Mouse (Mus musculus) G1E (cell line): ENCODE measurements at regions not wholly inside any gene's neighbourhood (a gene's known extent, or its start where the extent isn't known, plus 50 kb on each side); places are given as distances from the start of the nearest gene placed in this dataset.

Experiments
- ATAC-seq: 2 replicates; pipeline ENCODE4 v1.8.0; 2016; ENCODE audit warnings: mild to moderate bottlenecking; ENCODE audit not compliant: insufficient number of reproducible peaks, poor library complexity, low FRiP score, severe bottlenecking; ENCODE audit errors: extremely low read depth
- DNase-seq: peaks from one replicate; pipeline ENCODE4 v3.0.0; 2012; ENCODE audit warnings: low spot score
- H3K27me3 ChIP-seq: 2 replicates; pipeline ENCODE4 v1.6.1; 2012; ENCODE audit warnings: mild to moderate bottlenecking, low read length, inconsistent platforms; ENCODE audit not compliant: insufficient read depth
- H3K36me3 ChIP-seq: replicated peaks from 2 replicates; pipeline ENCODE3; 2012; ENCODE audit warnings: mild to moderate bottlenecking, inconsistent platforms
- H3K4me1 ChIP-seq: 2 replicates; pipeline ENCODE4 v1.6.1; 2012; ENCODE audit warnings: low read depth, low read length, inconsistent platforms, mixed read lengths; ENCODE audit not compliant: insufficient read depth
- H3K4me3 ChIP-seq: 2 replicates; pipeline ENCODE4 v1.5.1; 2012; ENCODE audit warnings: low read depth, mild to moderate bottlenecking, inconsistent platforms, low read length, moderate library complexity, mixed read lengths
- H3K9me3 ChIP-seq: replicated peaks from 2 replicates; pipeline ENCODE4 v1.6.1; 2012; ENCODE audit warnings: inconsistent platforms
- CTCF ChIP-seq: IDR thresholded peaks from 2 replicates; pipeline ENCODE4 v1.5.1; 2012; ENCODE audit warnings: low read depth, low read length, inconsistent platforms, mixed read lengths
- GATA1 ChIP-seq: IDR thresholded peaks from 2 replicates; pipeline ENCODE4 v1.6.1; 2012; ENCODE audit warnings: borderline replicate concordance, low read length, inconsistent platforms, mixed read lengths
- GATA2 ChIP-seq: IDR thresholded peaks from 2 replicates; pipeline ENCODE4 v1.6.1; 2012; ENCODE audit warnings: low read depth, low read length, inconsistent platforms, borderline replicate concordance
- POLR2AphosphoS5 ChIP-seq: IDR thresholded peaks from 2 replicates; pipeline ENCODE4 v1.6.1; 2012; ENCODE audit warnings: low read depth, low read length, inconsistent platforms; ENCODE audit not compliant: insufficient replicate concordance
- TAL1 ChIP-seq: conservative IDR thresholded peaks from 2 replicates; pipeline ENCODE4 v1.6.1; 2012; ENCODE audit warnings: low read depth, low read length, inconsistent platforms, mixed read lengths

- Histone ChIP-seq H3K4me3 (no peak overlapping the region), H3K9me3 (no peaks in the 10 kb centered on the region), H3K27me3 (no peaks in the 10 kb centered on the region), H3K36me3 (no peaks in the 10 kb centered on the region), H3K4me1 (peaks cover 38% of the 10 kb centered on the region)
- DNase-seq: no peak
- ATAC-seq: no peak
- TF ChIP-seq GATA1: no peak
- no peak for TF ChIP-seq GATA2
- no peak for TF ChIP-seq TAL1
- TF ChIP-seq CTCF: no peak
- no peak for TF ChIP-seq POLR2AphosphoS5
These were observed 193.7 kb upstream of the Klf3 start for GRCm38 (mm10) chr5:64609378-64610087.

GRCm38 (mm10) chr5:64610146-64610545, 193.0 kb upstream of the Klf3 start:
- TF ChIP-seq GATA1 (no peak), TAL1 (no peak), GATA2 (no peak), CTCF (no peak), POLR2AphosphoS5 (no peak)

DNA sequence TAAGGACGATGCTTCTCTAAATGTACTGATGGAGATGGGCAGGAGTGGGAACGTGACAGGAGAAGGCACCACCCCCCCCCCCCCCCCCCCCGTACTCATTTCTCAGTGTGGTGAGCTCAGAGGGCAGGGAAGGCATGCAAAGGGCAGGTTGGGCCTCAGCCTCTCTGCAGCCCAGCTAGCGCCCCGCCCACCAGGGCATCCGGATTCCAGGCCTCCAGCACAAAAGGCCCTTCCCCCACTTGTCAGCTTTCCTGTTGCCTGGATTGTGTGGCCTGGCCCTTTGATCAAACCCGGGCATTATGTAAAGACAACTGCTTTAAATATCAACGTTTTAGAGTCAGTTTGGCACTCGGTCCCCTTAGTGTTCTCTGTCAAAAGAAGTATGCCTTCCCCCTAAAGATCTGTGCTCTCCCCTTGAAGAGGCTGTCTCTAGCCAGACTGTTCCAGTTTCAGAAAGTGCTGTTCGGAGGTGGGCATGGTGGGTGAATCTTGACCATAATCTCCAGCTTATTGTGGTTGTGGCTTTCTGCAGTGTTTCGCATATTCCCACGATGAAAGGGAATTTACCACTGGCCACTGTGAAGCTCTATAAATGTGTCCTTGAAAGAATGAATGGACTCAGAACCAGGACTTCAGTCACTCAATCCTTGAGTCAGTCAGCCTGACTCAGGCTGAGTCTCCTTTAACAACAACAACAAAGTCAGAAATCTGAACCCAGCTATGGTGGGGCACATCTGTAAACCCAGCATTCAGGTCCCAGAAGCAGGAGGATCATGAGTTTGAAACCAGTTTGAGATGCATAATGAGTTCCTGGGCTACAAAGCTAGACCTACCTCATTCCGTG, 192.4 kb upstream of the Klf3 start:
- DNase-seq (no peak), ATAC-seq (peak; percentile 4; the same call in 1 of the 2 replicates)
- H3K4me1 ChIP-seq: peaks cover 33% of the 10 kb centered on the region
- TF ChIP-seq GATA2 (no peak), CTCF (no peak), TAL1 (no peak)
- no peaks in the 10 kb centered on the region for H3K36me3 ChIP-seq
- H3K4me3 ChIP-seq: peak overlapping the region; percentile 41; the same call in 1 of the 2 replicates
- H3K9me3 ChIP-seq: no peaks in the 10 kb centered on the region
- no peaks in the 10 kb centered on the region for H3K27me3 ChIP-seq

More at GRCm38 (mm10) chr5:64610146-64610545, 193.0 kb upstream of the Klf3 start:
- H3K36me3 ChIP-seq: no peaks in the 10 kb centered on the region
- peaks cover 36% of the 10 kb centered on the region for H3K4me1 ChIP-seq
- no peaks in the 10 kb centered on the region for H3K9me3 ChIP-seq
- H3K27me3 ChIP-seq: no peaks in the 10 kb centered on the region
- H3K4me3 ChIP-seq: no peak overlapping the region
- DNase-seq: no peak
- ATAC-seq: no peak

DNA sequence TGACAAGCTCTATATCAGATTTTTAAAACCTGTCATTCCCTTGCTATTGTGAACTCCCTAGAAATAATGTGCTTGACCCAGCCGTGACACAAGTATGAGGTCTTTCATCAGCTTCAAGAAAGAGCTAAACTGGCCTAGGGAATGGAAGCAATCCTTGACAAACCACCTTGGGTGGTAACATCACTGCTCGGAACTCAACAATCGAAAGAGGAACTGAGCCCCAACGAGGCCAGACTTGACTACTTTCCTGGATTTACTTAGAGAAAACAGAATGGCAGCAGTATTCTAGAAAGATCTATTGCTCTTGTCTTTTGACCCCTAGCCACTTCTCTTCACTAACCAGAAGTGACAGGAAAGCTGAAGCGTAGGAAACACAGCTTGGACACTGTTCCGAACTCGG, 191.2 kb upstream of the Klf3 start:
- peaks cover 33% of the 10 kb centered on the region for H3K4me1 ChIP-seq
- H3K27me3 ChIP-seq: no peaks in the 10 kb centered on the region
- no peak for DNase-seq
- ATAC-seq: no peak
- H3K9me3 ChIP-seq: no peaks in the 10 kb centered on the region
- no peak for TF ChIP-seq GATA1
- no peak for TF ChIP-seq CTCF
- no peak for TF ChIP-seq GATA2
- TF ChIP-seq POLR2AphosphoS5: no peak
- no peak for TF ChIP-seq TAL1
- no peak overlapping the region for H3K4me3 ChIP-seq
- H3K36me3 ChIP-seq: no peaks in the 10 kb centered on the region

GRCm38 (mm10) chr5:64613696-64614095, 189.5 kb upstream of the Klf3 start:
- no peaks in the 10 kb centered on the region for H3K36me3 ChIP-seq
- DNase-seq (no peak), ATAC-seq (no peak)
- no peak overlapping the region for H3K4me3 ChIP-seq
- TF ChIP-seq POLR2AphosphoS5 (no peak), TAL1 (no peak), GATA1 (no peak), CTCF (no peak), GATA2 (no peak)
- H3K4me1 ChIP-seq: peaks cover 28% of the 10 kb centered on the region
- no peaks in the 10 kb centered on the region for H3K9me3 ChIP-seq
- no peaks in the 10 kb centered on the region for H3K27me3 ChIP-seq

DNA sequence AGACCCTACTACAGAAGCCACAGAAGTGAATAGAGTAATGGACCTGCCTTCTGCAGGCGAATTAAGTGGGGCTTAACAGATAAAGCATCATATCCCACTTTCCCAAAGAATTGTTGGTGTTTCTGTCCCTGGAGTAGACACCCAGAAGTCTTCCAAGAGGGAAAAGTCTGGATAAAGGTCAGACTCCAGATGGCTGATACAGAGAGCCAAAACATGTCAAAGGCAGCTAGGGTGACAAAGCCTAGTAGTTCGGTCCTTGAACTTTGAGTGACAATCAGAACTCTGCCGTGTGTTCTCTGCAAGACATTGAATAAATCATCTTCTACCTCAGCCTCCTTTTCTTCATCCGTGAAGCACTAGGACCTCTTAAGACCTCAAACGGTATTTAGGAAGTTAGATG, 185.1 kb upstream of the Klf3 start:
- TF ChIP-seq GATA2: no peak
- DNase-seq (no peak), ATAC-seq (no peak)
- Histone ChIP-seq H3K4me3 (no peak overlapping the region), H3K9me3 (no peaks in the 10 kb centered on the region), H3K27me3 (no peaks in the 10 kb centered on the region), H3K4me1 (peaks cover 10% of the 10 kb centered on the region), H3K36me3 (no peaks in the 10 kb centered on the region)

GRCm38 (mm10) chr5:64619752-64620151, 183.4 kb upstream of the Klf3 start:
- Histone ChIP-seq H3K36me3 (no peaks in the 10 kb centered on the region), H3K27me3 (no peaks in the 10 kb centered on the region), H3K4me1 (peaks cover 22% of the 10 kb centered on the region), H3K9me3 (no peaks in the 10 kb centered on the region), H3K4me3 (no peak overlapping the region)
- no peak for ATAC-seq
- DNase-seq: no peak
- TF ChIP-seq GATA2: no peak
- TF ChIP-seq POLR2AphosphoS5: no peak
- TF ChIP-seq TAL1: no peak
- no peak for TF ChIP-seq CTCF
- no peak for TF ChIP-seq GATA1
